Mouse (Mus musculus) neural tube, embryonic 15.5 days (tissue): Measurements from ENCODE around the gene Pfkfb3. TPM values are rescaled to one million over a fixed set of nuclear protein-coding genes. Genes with fewer than 3 reads are reported as not detected.
A peak's percentile ranks its signal among the peaks of the same experiment; 100 is the strongest.

ENCODE experiments used
- ATAC-seq: fragments of 200-750 bp; cut with Nextera tagmentation; 2 replicates; pipeline ENCODE4 v1.8.0; 2017; ENCODE audit warnings: mild to moderate bottlenecking, moderate TSS enrichment, moderate library complexity; ENCODE audit not compliant: low FRiP score
- H3K27ac ChIP-seq: fragments of 300-500 bp; sonication (generic); replicated peaks from 2 replicates; pipeline ENCODE4 v1.5.1; 2015; ENCODE audit warnings: mild to moderate bottlenecking, inconsistent platforms
- H3K27me3 ChIP-seq: fragments of 300-500 bp; sonication (generic); replicated peaks from 2 replicates; pipeline ENCODE4 v1.6.1; 2015; ENCODE audit warnings: inconsistent platforms
- H3K36me3 ChIP-seq: fragments of 300-500 bp; sonication (generic); 2 replicates; pipeline ENCODE4 v1.6.1; 2015; ENCODE audit warnings: inconsistent platforms
- H3K4me1 ChIP-seq: fragments of 300-500 bp; sonication (generic); 2 replicates; pipeline ENCODE4 v1.6.1; 2015; ENCODE audit warnings: inconsistent platforms
- H3K4me2 ChIP-seq: fragments of 300-500 bp; sonication (generic); 2 replicates; pipeline ENCODE4 v1.6.1; 2015; ENCODE audit warnings: inconsistent platforms, mild to moderate bottlenecking, moderate library complexity
- H3K4me3 ChIP-seq: fragments of 300-500 bp; sonication (generic); replicated peaks from 2 replicates; pipeline ENCODE4 v1.5.1; 2015; ENCODE audit warnings: mild to moderate bottlenecking, inconsistent platforms
- H3K9ac ChIP-seq: fragments of 300-500 bp; sonication (generic); replicated peaks from 2 replicates; pipeline ENCODE4 v1.6.1; 2015; ENCODE audit warnings: mild to moderate bottlenecking, inconsistent platforms
- H3K9me3 ChIP-seq: fragments of 300-500 bp; sonication (generic); replicated peaks from 2 replicates; pipeline ENCODE4 v1.6.1; 2016; ENCODE audit warnings: inconsistent platforms
- WGBS: fragments of 180-500 bp; shearing (Covaris S2); methylation state at CpG from one replicate; pipeline ENCODE4 v1.1.7; 2015; ENCODE audit warnings: mixed read lengths; 5-methylcytosine and 5-hydroxymethylcytosine counted together
- polyA plus RNA-seq: library from polyadenylated mRNA; unstranded; fragments of >200 nt; fragmentation: Nextera tagmentation; extraction: Ambion mirVana; gene quantifications from 2 replicates; pipeline ENCODE4 v1.2.1, GENCODE M21; 2015

Pfkfb3 gene
- polyA plus RNA-seq, 1 experiment from 2014 or later: 29.8 TPM

GRCm38 (mm10) chr2:11457904-11458303 lies 96.0 kb downstream of the Pfkfb3 start:
- Histone ChIP-seq H3K9me3 (no peaks in the 10 kb centered on the region), H3K36me3 (no peaks in the 10 kb centered on the region), H3K27me3 (no peaks in the 10 kb centered on the region), H3K4me2 (no peak overlapping the region), H3K4me1 (no peaks in the 10 kb centered on the region), H3K9ac (no peak overlapping the region), H3K27ac (no peak overlapping the region), H3K4me3 (no peak overlapping the region)
- WGBS: 83% methylated on average over 7 of the region's 7 CpGs
- ATAC-seq: no peak

GRCm38 (mm10) chr2:11448711-11449110 lies 105.2 kb downstream of the Pfkfb3 start:
- Histone ChIP-seq H3K9me3 (no peaks in the 10 kb centered on the region), H3K27ac (no peak overlapping the region), H3K4me1 (no peaks in the 10 kb centered on the region), H3K4me3 (no peak overlapping the region), H3K36me3 (no peaks in the 10 kb centered on the region), H3K9ac (no peak overlapping the region), H3K4me2 (no peak overlapping the region), H3K27me3 (no peaks in the 10 kb centered on the region)
- no peak for ATAC-seq
- 46% methylated on average over 3 of the region's 3 CpGs for WGBS

- Histone ChIP-seq H3K9me3 (no peaks in the 10 kb centered on the region), H3K4me1 (no peaks in the 10 kb centered on the region), H3K9ac (no peak overlapping the region), H3K4me2 (no peak overlapping the region), H3K27me3 (no peaks in the 10 kb centered on the region), H3K36me3 (no peaks in the 10 kb centered on the region), H3K27ac (no peak overlapping the region), H3K4me3 (no peak overlapping the region)
- WGBS: 58% methylated on average over 2 of the region's 2 CpGs
- no peak for ATAC-seq
Measured at GRCm38 (mm10) chr2:11447865-11448264, 106.0 kb downstream of the Pfkfb3 start.

- 86% methylated on average over 3 of the region's 3 CpGs for WGBS
- Histone ChIP-seq H3K27ac (no peak overlapping the region), H3K9me3 (no peaks in the 10 kb centered on the region), H3K9ac (no peak overlapping the region), H3K36me3 (no peaks in the 10 kb centered on the region), H3K27me3 (no peaks in the 10 kb centered on the region), H3K4me2 (no peak overlapping the region), H3K4me3 (no peak overlapping the region), H3K4me1 (no peaks in the 10 kb centered on the region)
- no peak for ATAC-seq
Measured at GRCm38 (mm10) chr2:11445722-11446121, 108.2 kb downstream of the Pfkfb3 start.

GRCm38 (mm10) chr2:11441864-11442263 lies 112.0 kb downstream of the Pfkfb3 start:
- Histone ChIP-seq H3K4me1 (no peaks in the 10 kb centered on the region), H3K4me3 (no peak overlapping the region), H3K27me3 (no peaks in the 10 kb centered on the region), H3K36me3 (no peaks in the 10 kb centered on the region), H3K9ac (no peak overlapping the region), H3K9me3 (no peaks in the 10 kb centered on the region), H3K4me2 (no peak overlapping the region), H3K27ac (no peak overlapping the region)
- no peak for ATAC-seq
- 65% methylated on average over 4 of the region's 4 CpGs for WGBS

GRCm38 (mm10) chr2:11438231-11438954 lies 115.5 kb downstream of the Pfkfb3 start:
- no peak overlapping the region for H3K4me3 ChIP-seq
- H3K9ac ChIP-seq: no peak overlapping the region
- H3K27ac ChIP-seq: no peak overlapping the region
- H3K27me3 ChIP-seq: no peaks in the 10 kb centered on the region
- H3K4me2 ChIP-seq: no peak overlapping the region
- H3K36me3 ChIP-seq: no peaks in the 10 kb centered on the region
- ATAC-seq: no peak
- 72% methylated on average over 12 of the region's 12 CpGs for WGBS
- no peaks in the 10 kb centered on the region for H3K9me3 ChIP-seq
- no peaks in the 10 kb centered on the region for H3K4me1 ChIP-seq

- Histone ChIP-seq H3K4me3 (no peak overlapping the region), H3K27ac (no peak overlapping the region), H3K4me2 (no peak overlapping the region), H3K4me1 (no peaks in the 10 kb centered on the region), H3K9ac (no peak overlapping the region), H3K27me3 (no peaks in the 10 kb centered on the region), H3K36me3 (no peaks in the 10 kb centered on the region), H3K9me3 (no peaks in the 10 kb centered on the region)
- no peak for ATAC-seq
- 93% methylated on average over 11 of the region's 11 CpGs for WGBS
Measured at GRCm38 (mm10) chr2:11436353-11436752, 117.5 kb downstream of the Pfkfb3 start.

GRCm38 (mm10) chr2:11433353-11433752 lies 120.5 kb downstream of the Pfkfb3 start:
- no peak overlapping the region for H3K4me3 ChIP-seq
- ATAC-seq: no peak
- H3K4me2 ChIP-seq: no peak overlapping the region
- 89% methylated on average over 5 of the region's 5 CpGs for WGBS
- no peaks in the 10 kb centered on the region for H3K36me3 ChIP-seq
- no peak overlapping the region for H3K9ac ChIP-seq
- H3K27ac ChIP-seq: no peak overlapping the region
- H3K4me1 ChIP-seq: 0 out of 2 replicates have a peak, but pooled peaks cover 4% of the 10 kb centered on the region
- no peaks in the 10 kb centered on the region for H3K27me3 ChIP-seq
- H3K9me3 ChIP-seq: no peaks in the 10 kb centered on the region

GRCm38 (mm10) chr2:11429538-11429937 lies 124.3 kb downstream of the Pfkfb3 start:
- Histone ChIP-seq H3K27ac (no peak overlapping the region), H3K4me2 (no peak overlapping the region), H3K9ac (no peak overlapping the region), H3K4me1 (0 out of 2 replicates have a peak, but pooled peaks cover 4% of the 10 kb centered on the region), H3K9me3 (no peaks in the 10 kb centered on the region), H3K36me3 (no peaks in the 10 kb centered on the region), H3K4me3 (no peak overlapping the region), H3K27me3 (no peaks in the 10 kb centered on the region)
- peak; percentile 35 for ATAC-seq
- whole genome bisulfite sequencing: 50% methylated on average over 3 of the region's 3 CpGs

- H3K9ac ChIP-seq: no peak overlapping the region
- H3K27me3 ChIP-seq: no peaks in the 10 kb centered on the region
- 0 out of 2 replicates have a peak, but pooled peaks cover 4% of the 10 kb centered on the region for H3K4me1 ChIP-seq
- no peak overlapping the region for H3K4me2 ChIP-seq
- H3K4me3 ChIP-seq: no peak overlapping the region
- no peak for ATAC-seq
- no peaks in the 10 kb centered on the region for H3K9me3 ChIP-seq
- no peaks in the 10 kb centered on the region for H3K36me3 ChIP-seq
- 94% methylated on average over 4 of the region's 4 CpGs for WGBS
- H3K27ac ChIP-seq: no peak overlapping the region
Measured at GRCm38 (mm10) chr2:11428621-11429020, 125.3 kb downstream of the Pfkfb3 start.

- no peak for ATAC-seq
Measured at GRCm38 (mm10) chr2:11427596-11427995, 126.3 kb downstream of the Pfkfb3 start.

GRCm38 (mm10) chr2:11426379-11426778 lies 127.5 kb downstream of the Pfkfb3 start:
- WGBS: 74% methylated on average over 3 of the region's 3 CpGs
- H3K27ac ChIP-seq: no peak overlapping the region
- no peaks in the 10 kb centered on the region for H3K27me3 ChIP-seq
- no peak for ATAC-seq
- no peak overlapping the region for H3K4me2 ChIP-seq
- H3K9me3 ChIP-seq: no peaks in the 10 kb centered on the region
- H3K4me1 ChIP-seq: 0 out of 2 replicates have a peak, but pooled peaks cover 4% of the 10 kb centered on the region
- H3K9ac ChIP-seq: no peak overlapping the region
- no peaks in the 10 kb centered on the region for H3K36me3 ChIP-seq
- H3K4me3 ChIP-seq: no peak overlapping the region

More at GRCm38 (mm10) chr2:11427596-11427995, 126.3 kb downstream of the Pfkfb3 start:
- H3K27me3 ChIP-seq: no peaks in the 10 kb centered on the region
- H3K4me2 ChIP-seq: no peak overlapping the region
- H3K9me3 ChIP-seq: no peaks in the 10 kb centered on the region
- H3K9ac ChIP-seq: no peak overlapping the region
- H3K4me3 ChIP-seq: no peak overlapping the region
- no peaks in the 10 kb centered on the region for H3K36me3 ChIP-seq
- 92% methylated on average over 6 of the region's 6 CpGs for WGBS
- H3K4me1 ChIP-seq: 0 out of 2 replicates have a peak, but pooled peaks cover 4% of the 10 kb centered on the region
- H3K27ac ChIP-seq: no peak overlapping the region
